Mouse (Mus musculus) bone marrow macrophage, adult 2 months (primary cell): ENCODE data around the gene Slc39a11.

Source experiments
- CTCF ChIP-seq: IDR thresholded peaks from 2 replicates; pipeline ENCODE4 v1.5.1; 2012; ENCODE audit warnings: low read depth, mild to moderate bottlenecking, low read length, moderate library complexity
- POLR2A ChIP-seq: IDR thresholded peaks from 2 replicates; pipeline ENCODE4 v1.6.1; 2012; ENCODE audit warnings: mild to moderate bottlenecking, low read depth, low read length, borderline replicate concordance

DNA sequence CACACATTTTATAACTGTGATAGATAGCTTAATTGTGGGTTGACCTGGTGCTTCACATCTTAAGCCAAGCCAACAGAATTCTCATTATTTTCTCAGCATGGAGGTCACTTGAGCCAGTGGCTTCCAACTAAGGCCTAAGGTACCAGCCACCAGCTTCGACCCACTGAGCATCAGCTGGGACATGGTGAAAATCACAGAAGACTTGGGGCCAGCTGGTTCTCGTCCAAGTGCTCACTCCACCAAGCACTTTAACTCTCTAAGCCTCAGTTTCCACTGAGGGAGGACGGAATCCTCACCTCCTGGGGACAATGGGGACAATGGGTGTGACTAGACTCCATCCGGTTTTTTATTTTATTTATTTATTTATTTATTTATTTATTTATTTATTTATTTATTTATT lies 27.9 kb downstream of the Slc39a11 start:
- no peak for TF ChIP-seq CTCF
- no peak for TF ChIP-seq POLR2A
